Mouse (Mus musculus) brain, embryonic 14.5 days (tissue): Measurements from ENCODE around the gene Arhgef2.

Source experiments
- CTCF ChIP-seq: fragments of 200-500 bp; IDR thresholded peaks from 2 replicates; pipeline ENCODE4 v1.5.1; 2012; ENCODE audit warnings: inconsistent platforms, mild to moderate bottlenecking, moderate library complexity, borderline replicate concordance; ENCODE audit not compliant: insufficient read depth, insufficient read length; ENCODE audit errors: extremely low read depth
- POLR2A ChIP-seq: fragments of 200-500 bp; IDR thresholded peaks from 2 replicates; pipeline ENCODE4 v1.6.1; 2012; ENCODE audit warnings: mild to moderate bottlenecking, inconsistent platforms, borderline replicate concordance; ENCODE audit not compliant: poor library complexity, insufficient read depth, insufficient read length, severe bottlenecking; ENCODE audit errors: extremely low read depth

- TF ChIP-seq POLR2A: no peak
- TF ChIP-seq CTCF: no peak
Observed at GRCm38 (mm10) chr3:88633056-88633455, 27.3 kb downstream of the Arhgef2 start.
